Mouse (Mus musculus) lung, postnatal 0 days (tissue): Measurements from ENCODE around the gene Tnfrsf12a. TPM values are rescaled to one million over a fixed set of nuclear protein-coding genes. Genes with fewer than 3 reads are reported as not detected.
A peak's percentile ranks its signal among the peaks of the same experiment; 100 is the strongest.

ENCODE experiments used
- ATAC-seq: fragments of 200-750 bp; cut with Nextera tagmentation; 2 replicates; pipeline ENCODE4 v1.8.0; 2017; ENCODE audit warnings: moderate library complexity
- DNase-seq: peaks from one replicate; pipeline ENCODE4 v3.0.0-alpha.2; 2016; ENCODE audit warnings: low spot score
- H3K27ac ChIP-seq: fragments of 300-500 bp; sonication (generic); 2 replicates; pipeline ENCODE4 v1.5.1; 2014; ENCODE audit warnings: antibody characterized with exemption, mild to moderate bottlenecking, low read length, mixed read lengths
- H3K27me3 ChIP-seq: fragments of 300-500 bp; sonication (generic); replicated peaks from 2 replicates; pipeline ENCODE4 v1.6.1; 2014; ENCODE audit warnings: low read length, mixed read lengths; ENCODE audit not compliant: insufficient read depth
- H3K36me3 ChIP-seq: fragments of 300-500 bp; sonication (generic); 2 replicates; pipeline ENCODE4 v1.6.1; 2014; ENCODE audit warnings: low read length, mixed read lengths; ENCODE audit not compliant: insufficient read depth
- H3K4me1 ChIP-seq: fragments of 300-500 bp; sonication (generic); 2 replicates; pipeline ENCODE4 v1.6.1; 2014; ENCODE audit warnings: antibody characterized with exemption, low read depth, low read length, mixed read lengths; ENCODE audit not compliant: insufficient read depth
- H3K4me2 ChIP-seq: fragments of 300-500 bp; sonication (generic); replicated peaks from 2 replicates; pipeline ENCODE4 v1.6.1; 2014; ENCODE audit warnings: low read depth, mild to moderate bottlenecking, low read length, moderate library complexity, mixed read lengths
- H3K4me3 ChIP-seq: fragments of 300-500 bp; sonication (generic); 2 replicates; pipeline ENCODE4 v1.5.1; 2014; ENCODE audit warnings: low read depth, low read length
- H3K9ac ChIP-seq: fragments of 300-500 bp; sonication (generic); replicated peaks from 2 replicates; pipeline ENCODE4 v1.6.1; 2014; ENCODE audit warnings: low read depth, mild to moderate bottlenecking
- H3K9me3 ChIP-seq: fragments of 300-500 bp; sonication (generic); 2 replicates; pipeline ENCODE4 v1.6.1; 2016; ENCODE audit warnings: low read length, mixed read lengths
- CTCF ChIP-seq: IDR thresholded peaks from 2 replicates; pipeline ENCODE4 v1.5.1; 2016; ENCODE audit warnings: antibody characterized with exemption, mild to moderate bottlenecking
- EP300 ChIP-seq: IDR thresholded peaks from 2 replicates; pipeline ENCODE4 v1.6.1; 2016; ENCODE audit warnings: antibody characterized with exemption, mild to moderate bottlenecking, control low read depth
- WGBS: fragments of 180-500 bp; shearing (Covaris S2); extraction: QIAGEN DNeasy Blood & Tissue Kit; methylation state at CpG from one replicate; pipeline ENCODE4 v1.1.7; 2014; 5-methylcytosine and 5-hydroxymethylcytosine counted together
- polyA plus RNA-seq: library from polyadenylated mRNA; unstranded; fragments of >200 nt; fragmentation: Nextera tagmentation; extraction: Ambion mirVana; gene quantifications from 2 replicates; pipeline ENCODE4 v1.2.1, GENCODE M21; 2015

Gene Tnfrsf12a
- polyA plus RNA-seq, 1 experiment from 2014 or later: 50.4 TPM

GRCm38 (mm10) chr17:23675564-23676281 lies 1.5 kb downstream of the Tnfrsf12a start:
- no peaks in the 10 kb centered on the region for H3K9me3 ChIP-seq
- peak overlapping the region; percentile 65 for H3K4me3 ChIP-seq
- H3K36me3 ChIP-seq: no peaks in the 10 kb centered on the region
- peak overlapping the region; percentile 74 for H3K27ac ChIP-seq
- DNase-seq (peak; percentile 70), ATAC-seq (no peak)
- no peaks in the 10 kb centered on the region; the same call in 1 of the 2 replicates for H3K27me3 ChIP-seq
- peak overlapping the region; percentile 80 for H3K4me2 ChIP-seq
- no peak overlapping the region; the same call in 1 of the 2 replicates for H3K9ac ChIP-seq
- H3K4me1 ChIP-seq: peaks cover 20% of the 10 kb centered on the region; the same call in 1 of the 2 replicates
- TF ChIP-seq CTCF (peak; percentile 36), EP300 (no peak)
- 19% methylated on average over 15 of the region's 15 CpGs for WGBS

GRCm38 (mm10) chr17:23675127-23675526 lies 2.1 kb downstream of the Tnfrsf12a start:
- H3K9me3 ChIP-seq: no peaks in the 10 kb centered on the region
- no peaks in the 10 kb centered on the region; the same call in 1 of the 2 replicates for H3K27me3 ChIP-seq
- peaks cover 20% of the 10 kb centered on the region; the same call in 1 of the 2 replicates for H3K4me1 ChIP-seq
- 30% methylated on average over 4 of the region's 5 CpGs for WGBS
- ATAC-seq: no peak
- peak overlapping the region; percentile 8; the same call in 1 of the 2 replicates for H3K4me3 ChIP-seq
- peak overlapping the region; percentile 80 for H3K4me2 ChIP-seq
- H3K36me3 ChIP-seq: no peaks in the 10 kb centered on the region
- DNase-seq: peak; percentile 72
- H3K9ac ChIP-seq: no peak overlapping the region
- TF ChIP-seq CTCF: no peak
- TF ChIP-seq EP300: no peak
- peak overlapping the region; percentile 74 for H3K27ac ChIP-seq

GRCm38 (mm10) chr17:23674271-23674952 lies 2.9 kb downstream of the Tnfrsf12a start:
- TF ChIP-seq EP300: peak; percentile 17; the same call in 1 of the 2 replicates
- TF ChIP-seq CTCF: no peak
- H3K4me3 ChIP-seq: peak overlapping the region; percentile 70
- 36% methylated on average over 9 of the region's 9 CpGs for WGBS
- no peaks in the 10 kb centered on the region for H3K9me3 ChIP-seq
- H3K4me2 ChIP-seq: peak overlapping the region; percentile 80
- no peaks in the 10 kb centered on the region; the same call in 1 of the 2 replicates for H3K27me3 ChIP-seq
- peaks cover 20% of the 10 kb centered on the region; the same call in 1 of the 2 replicates for H3K4me1 ChIP-seq
- DNase-seq (no peak), ATAC-seq (no peak)
- peak overlapping the region; percentile 74 for H3K27ac ChIP-seq
- H3K36me3 ChIP-seq: no peaks in the 10 kb centered on the region
- peak overlapping the region; percentile 58 for H3K9ac ChIP-seq

- Histone ChIP-seq H3K9me3 (no peaks in the 10 kb centered on the region), H3K27ac (peak within 1 kb of the TSS; percentile 74), H3K4me1 (peaks cover 20% of the 10 kb centered on the region; the same call in 1 of the 2 replicates), H3K4me2 (peak within 1 kb of the TSS; percentile 80), H3K27me3 (no peaks in the 10 kb centered on the region), H3K36me3 (peaks cover 7% of the 10 kb centered on the region; the same call in 1 of the 2 replicates), H3K4me3 (peak within 1 kb of the TSS; percentile 70), H3K9ac (peak within 1 kb of the TSS; percentile 58)
- ATAC-seq: peak; percentile 93
- TF ChIP-seq EP300 (peak; percentile 20; the same call in 1 of the 2 replicates), CTCF (no peak)
- peak; percentile 97 for DNase-seq
- under 1% methylated on average over 44 of the region's 45 CpGs for WGBS
Observed at GRCm38 (mm10) chr17:23673424-23674073, 3.7 kb downstream of the Tnfrsf12a start, which contains the start of the genes Hcfc1r1 and Thoc6. Gene Hcfc1r1, plus strand, starts transcription at chr17:23673596. Gene Thoc6, minus strand, starts transcription at chr17:23673882.

- Histone ChIP-seq H3K27ac (no peak overlapping the region), H3K4me2 (peak overlapping the region; percentile 80), H3K27me3 (no peaks in the 10 kb centered on the region), H3K36me3 (peaks cover 13% of the 10 kb centered on the region; the same call in 1 of the 2 replicates), H3K4me1 (peaks cover 19% of the 10 kb centered on the region; the same call in 1 of the 2 replicates), H3K9me3 (no peaks in the 10 kb centered on the region), H3K4me3 (peak overlapping the region; percentile 70), H3K9ac (no peak overlapping the region)
- TF ChIP-seq EP300 (no peak), CTCF (no peak)
- 52% methylated on average over 3 of the region's 3 CpGs for WGBS
- ATAC-seq (no peak), DNase-seq (no peak)
Observed at GRCm38 (mm10) chr17:23672761-23673160, 4.5 kb downstream of the Tnfrsf12a start.
